Mouse (Mus musculus): ENCODE results near the gene Ncapd3.

Gene Ncapd3

DNA sequence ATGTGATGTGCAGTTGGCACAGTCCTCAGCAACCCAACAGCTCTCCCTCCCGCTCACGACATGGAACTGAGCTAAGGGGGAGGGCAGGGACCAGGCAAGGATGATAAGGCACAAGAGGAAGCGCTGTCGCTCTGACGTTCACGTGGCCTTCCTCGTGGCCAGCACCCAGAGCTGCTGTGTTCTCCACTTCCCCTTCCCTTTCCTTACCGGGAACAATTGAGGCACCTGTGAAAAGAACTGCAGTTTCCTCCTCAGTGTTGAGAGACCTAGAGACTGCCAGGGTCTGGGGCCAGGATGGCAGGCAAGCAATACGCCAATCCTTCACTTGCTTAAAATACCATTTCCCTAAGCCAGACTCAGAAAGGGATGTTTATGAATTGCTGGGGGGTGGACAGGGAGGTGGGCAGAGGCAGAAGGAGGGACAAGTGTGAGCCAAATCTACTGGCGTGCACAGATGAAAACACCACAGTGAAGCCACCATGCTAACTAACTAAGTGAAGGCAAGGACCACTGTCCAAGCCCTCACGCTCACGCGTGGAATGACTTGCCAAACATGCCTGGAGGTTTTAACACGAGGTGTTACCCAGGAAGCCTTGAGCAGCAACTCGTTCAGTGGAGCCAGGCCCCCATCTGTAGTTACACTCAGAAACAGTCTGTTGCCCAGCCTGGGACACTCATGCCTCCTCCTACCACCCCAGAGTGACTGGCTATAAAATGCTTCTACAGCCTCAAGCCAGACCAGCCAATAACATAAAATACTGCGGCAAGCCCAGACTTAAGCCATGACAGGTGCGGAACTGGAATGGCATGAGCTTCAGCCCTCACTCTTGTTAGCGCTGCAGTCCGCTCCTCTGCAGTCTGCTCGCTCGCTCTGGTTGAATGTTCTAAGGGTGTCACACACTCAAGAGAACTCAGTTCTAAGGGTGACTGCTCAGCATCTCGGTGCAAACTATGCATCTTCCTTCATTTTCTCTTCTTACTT lies 79.8 kb downstream of the Ncapd3 start:
- in situ Hi-C loops (cut with MboI; ENCODE audit: low pct_unique_long_range_greater_than_20kb in 1 of 2, low sequenced_read_pairs in 2 of 2, unreplicated experiment in 1 of 2), result no loop called here

DNA sequence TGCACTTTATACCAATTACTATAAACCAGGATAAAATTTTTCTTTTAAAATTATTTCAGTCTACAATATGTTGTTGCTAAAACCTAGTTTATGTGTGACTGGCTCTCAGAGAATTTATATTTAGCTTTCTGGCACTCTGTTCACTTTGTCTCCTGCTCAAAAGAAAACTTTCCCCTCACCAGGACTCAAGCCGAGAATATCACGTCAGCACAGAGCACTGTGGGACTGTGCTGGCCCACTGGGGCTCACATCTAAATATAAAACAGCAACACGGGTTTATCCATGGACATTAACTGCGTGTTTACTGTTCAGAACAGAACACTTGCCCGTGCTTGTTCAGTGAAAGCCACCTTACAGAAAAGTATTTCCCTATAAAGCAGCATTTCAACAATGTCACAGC lies 80.7 kb downstream of the Ncapd3 start:
- in situ Hi-C loops (cut with MboI; ENCODE audit: low pct_unique_long_range_greater_than_20kb in 1 of 2, low sequenced_read_pairs in 2 of 2, unreplicated experiment in 1 of 2), result no loop called here

DNA sequence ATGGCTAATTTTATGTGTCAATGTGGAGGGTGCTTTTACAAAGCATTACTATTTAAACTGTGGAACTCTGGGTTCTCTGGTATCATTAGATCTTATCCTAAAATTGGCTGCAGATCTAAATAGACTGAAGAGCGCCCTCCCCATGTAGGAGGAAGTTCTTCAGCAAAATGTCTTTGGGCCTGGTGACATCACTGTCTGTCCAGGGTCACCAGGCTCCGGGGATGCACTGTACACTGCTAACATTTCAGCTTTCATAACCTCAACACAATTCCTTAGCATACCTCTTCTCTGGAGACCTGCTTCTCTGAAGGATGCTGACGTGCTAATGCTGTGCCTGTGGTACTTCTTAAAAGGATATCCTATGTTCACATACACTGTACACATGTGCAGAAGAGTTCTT lies 81.8 kb downstream of the Ncapd3 start:
- in situ Hi-C loops (cut with MboI; ENCODE audit: low pct_unique_long_range_greater_than_20kb in 1 of 2, low sequenced_read_pairs in 2 of 2, unreplicated experiment in 1 of 2), result no loop called here

DNA sequence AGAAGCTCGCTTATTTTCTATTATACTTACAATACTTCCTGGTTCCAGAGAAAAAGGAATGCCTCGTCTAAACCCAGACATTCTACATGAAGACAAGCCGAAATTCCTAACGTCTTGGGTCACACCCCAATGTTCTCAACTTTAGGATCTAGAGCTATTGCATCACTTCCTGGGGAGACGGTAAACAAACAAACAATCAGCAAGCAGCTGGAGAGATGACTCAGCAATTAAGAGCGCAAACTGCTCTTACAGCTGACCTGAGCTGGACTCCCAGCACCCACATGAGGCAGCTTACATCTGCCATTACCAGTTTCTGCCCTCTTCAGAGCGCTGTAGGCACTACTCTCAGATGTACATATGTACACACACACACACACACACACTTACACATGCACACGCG lies 91.3 kb downstream of the Ncapd3 start:
- in situ Hi-C loops (cut with MboI; ENCODE audit: low pct_unique_long_range_greater_than_20kb in 1 of 2, low sequenced_read_pairs in 2 of 2, unreplicated experiment in 1 of 2), result no loop called here

DNA sequence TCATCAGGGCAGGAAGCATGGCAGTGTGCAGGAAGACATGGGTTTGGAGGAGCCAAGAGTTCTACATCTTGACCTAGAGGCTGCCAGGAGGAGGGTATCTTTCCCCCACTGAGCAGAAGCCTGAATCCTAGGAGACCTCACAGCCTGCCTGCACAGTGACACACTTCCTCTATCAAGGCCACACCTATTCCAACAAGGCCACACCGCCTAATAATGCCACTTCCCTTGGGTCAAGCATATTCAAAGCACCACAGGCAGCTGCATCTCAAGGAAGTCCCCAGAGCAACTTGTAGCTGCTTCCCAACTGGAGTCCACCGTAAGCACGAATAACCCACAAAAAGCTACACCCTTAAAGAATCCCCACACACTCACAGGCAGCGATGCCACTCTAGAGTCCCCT lies 92.1 kb downstream of the Ncapd3 start:
- in situ Hi-C loops (cut with MboI; ENCODE audit: low pct_unique_long_range_greater_than_20kb in 1 of 2, low sequenced_read_pairs in 2 of 2, unreplicated experiment in 1 of 2), result no loop called here

DNA sequence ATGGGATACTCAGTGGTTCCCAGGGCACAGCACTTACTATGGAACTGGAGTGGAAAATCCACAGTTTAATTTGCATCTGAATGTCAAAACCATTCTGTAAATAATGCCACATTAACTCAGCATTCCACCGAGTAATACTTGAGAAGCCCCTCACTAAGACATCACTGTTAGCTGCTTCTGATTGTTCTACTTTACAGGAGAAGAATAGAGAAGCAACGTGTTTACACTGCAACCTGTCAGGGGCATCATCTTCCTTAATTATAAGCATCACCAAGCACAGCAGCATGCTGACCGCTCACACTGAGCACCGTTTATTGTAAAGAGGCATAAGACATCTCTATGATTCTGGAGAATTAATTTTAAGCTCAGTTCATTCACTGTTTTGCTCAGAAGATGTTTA lies 93.0 kb downstream of the Ncapd3 start:
- in situ Hi-C loops (cut with MboI; ENCODE audit: low pct_unique_long_range_greater_than_20kb in 1 of 2, low sequenced_read_pairs in 2 of 2, unreplicated experiment in 1 of 2), result no loop called here

DNA sequence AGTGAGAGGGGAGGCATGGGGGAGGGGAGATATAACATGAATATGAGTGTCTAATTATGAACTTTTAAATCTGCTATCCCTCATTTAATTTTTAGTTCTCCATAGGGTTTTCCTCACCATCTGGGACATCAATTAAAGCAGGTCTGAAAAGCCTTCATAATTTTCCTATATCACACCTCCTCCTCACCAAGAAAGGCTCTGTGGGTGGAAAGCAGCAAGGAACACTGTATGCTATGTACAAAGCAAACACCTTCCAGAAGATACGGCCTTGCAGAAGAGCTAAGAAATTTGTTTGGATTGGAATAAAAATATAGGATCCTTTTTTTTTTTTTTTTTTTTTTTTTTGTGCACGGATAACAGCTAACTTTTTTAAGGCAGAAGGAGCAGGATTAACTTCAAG lies 94.0 kb downstream of the Ncapd3 start:
- in situ Hi-C loops (cut with MboI; ENCODE audit: low pct_unique_long_range_greater_than_20kb in 1 of 2, low sequenced_read_pairs in 2 of 2, unreplicated experiment in 1 of 2), result no loop called here

DNA sequence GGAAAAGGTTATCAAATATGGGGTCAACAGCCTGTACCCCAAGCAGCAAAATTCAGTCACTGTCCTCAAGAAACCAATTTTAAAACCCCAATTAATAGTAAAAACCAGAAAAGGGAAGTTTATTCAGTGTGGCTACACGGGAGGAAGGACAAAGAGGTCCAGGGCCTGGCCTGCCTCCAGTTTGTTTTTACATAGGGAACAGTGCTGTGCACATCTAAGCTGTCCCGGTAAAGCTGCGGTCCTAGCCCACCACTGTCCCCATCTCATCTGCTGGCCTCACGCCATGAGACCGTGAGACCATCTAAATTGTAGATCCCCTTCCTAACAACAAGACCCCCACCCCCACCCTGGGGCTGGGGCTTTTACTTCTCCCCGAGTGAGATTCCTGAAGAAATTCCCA lies 95.5 kb downstream of the Ncapd3 start:
- in situ Hi-C loops (cut with MboI; ENCODE audit: low pct_unique_long_range_greater_than_20kb in 1 of 2, low sequenced_read_pairs in 2 of 2, unreplicated experiment in 1 of 2), result no loop called here

DNA sequence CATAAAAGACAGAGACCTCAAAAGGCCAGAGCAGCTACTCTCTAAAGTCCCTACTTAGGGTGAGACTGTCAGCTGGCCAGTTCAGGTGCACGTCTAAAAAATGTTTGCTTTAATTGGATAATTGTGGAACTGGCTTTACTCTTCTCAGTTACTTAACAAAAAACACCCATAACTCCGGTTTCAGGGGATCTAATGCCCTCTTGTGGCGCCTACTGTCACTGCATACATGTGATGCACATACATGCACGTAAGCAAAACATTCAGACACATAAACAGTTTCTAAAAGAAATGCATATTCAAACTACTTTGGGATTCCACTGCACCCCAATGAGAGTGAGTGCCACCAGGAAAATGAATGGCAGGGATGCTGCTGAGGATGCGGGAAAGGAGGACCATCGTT lies 96.6 kb downstream of the Ncapd3 start:
- in situ Hi-C loops (cut with MboI; ENCODE audit: low pct_unique_long_range_greater_than_20kb in 1 of 2, low sequenced_read_pairs in 2 of 2, unreplicated experiment in 1 of 2), result no loop called here

DNA sequence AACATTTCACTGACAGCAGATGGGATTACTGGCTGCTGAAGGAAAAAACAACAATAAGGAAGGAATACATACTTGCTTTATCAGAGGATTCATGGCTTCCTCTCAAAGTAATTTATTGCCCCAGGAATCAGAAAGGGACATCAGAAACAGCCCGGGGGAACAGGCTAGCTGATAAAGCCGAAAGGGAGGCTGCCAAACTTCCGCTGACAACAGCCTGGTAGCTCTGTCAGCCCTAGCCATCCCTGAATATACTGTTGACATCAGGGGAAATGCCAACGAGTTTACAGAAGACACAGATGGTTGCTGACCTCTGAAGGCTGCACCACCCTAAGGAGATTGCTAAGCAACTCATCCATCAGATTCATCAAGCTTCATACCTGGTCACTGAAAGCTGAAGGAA lies 98.7 kb downstream of the Ncapd3 start:
- in situ Hi-C loops (cut with MboI; ENCODE audit: low pct_unique_long_range_greater_than_20kb in 1 of 2, low sequenced_read_pairs in 2 of 2, unreplicated experiment in 1 of 2), result no loop called here

DNA sequence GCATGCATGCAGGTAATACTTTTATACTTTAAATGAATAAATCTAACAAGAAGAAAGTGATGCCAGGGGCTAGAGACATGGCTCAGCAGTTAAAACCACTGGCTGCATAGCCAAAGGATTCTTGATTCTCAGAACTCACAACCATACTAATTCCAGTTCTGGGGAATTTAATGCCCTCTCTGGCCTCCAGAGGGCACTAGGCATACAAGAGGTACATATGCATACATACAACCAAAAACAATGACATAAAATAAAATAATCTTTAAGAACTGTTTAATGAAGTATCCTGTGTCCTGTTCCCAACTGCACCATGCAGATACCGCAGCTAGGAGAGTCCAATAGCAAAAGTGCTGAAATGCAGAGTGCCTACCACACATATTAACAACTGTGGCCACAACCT lies 104.4 kb downstream of the Ncapd3 start:
- in situ Hi-C loops (cut with MboI; ENCODE audit: low pct_unique_long_range_greater_than_20kb in 1 of 2, low sequenced_read_pairs in 2 of 2, unreplicated experiment in 1 of 2), result no loop called here

DNA sequence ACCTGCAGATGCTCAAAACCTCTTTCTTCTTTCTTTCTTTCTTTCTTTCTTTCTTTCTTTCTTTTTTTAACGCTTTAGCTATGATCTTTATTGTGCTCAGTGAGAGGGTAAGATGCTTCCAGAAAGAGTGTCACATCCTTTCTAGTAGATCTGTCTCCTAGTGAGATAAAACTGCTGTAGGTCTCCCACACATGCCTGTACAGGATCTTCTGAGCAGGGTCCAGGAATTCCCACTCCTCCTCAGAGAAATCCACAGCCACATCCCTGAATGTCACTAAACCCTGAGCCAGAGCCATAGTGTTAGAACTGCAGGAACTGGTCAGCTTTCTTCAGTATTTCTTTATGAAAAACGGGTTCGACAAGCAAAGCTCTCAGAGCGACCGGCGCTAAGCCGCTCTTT lies 105.4 kb downstream of the Ncapd3 start:
- in situ Hi-C loops (cut with MboI; ENCODE audit: low pct_unique_long_range_greater_than_20kb in 1 of 2, low sequenced_read_pairs in 2 of 2, unreplicated experiment in 1 of 2), result loop anchor here in 1 of 2 experiments (5.0 kb wide), 1 partner anchor 37 kb away; no protein-coding TSS in a partner anchor

DNA sequence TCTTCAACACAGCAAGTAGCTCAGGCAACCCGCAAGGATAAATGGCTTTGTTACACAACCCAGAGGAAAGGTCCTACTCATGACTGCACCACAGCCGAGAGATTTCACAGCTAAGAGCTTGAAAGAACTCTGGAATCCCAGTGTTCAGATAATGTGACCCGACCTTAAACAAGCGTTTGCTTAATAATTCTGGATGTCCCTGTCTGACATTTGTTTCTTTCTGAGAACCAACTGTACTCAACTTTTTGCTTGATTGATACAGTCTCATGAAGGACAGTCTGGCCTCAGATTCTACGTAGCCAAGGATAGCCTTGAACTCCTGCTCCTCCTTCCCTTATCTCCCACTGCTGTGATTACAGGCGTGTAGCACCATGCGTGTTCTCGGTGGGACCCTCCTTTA lies 106.7 kb downstream of the Ncapd3 start:
- in situ Hi-C loops (cut with MboI; ENCODE audit: low pct_unique_long_range_greater_than_20kb in 1 of 2, low sequenced_read_pairs in 2 of 2, unreplicated experiment in 1 of 2), result loop anchor here in 1 of 2 experiments (5.0 kb wide), 1 partner anchor 36 kb away; no protein-coding TSS in a partner anchor

DNA sequence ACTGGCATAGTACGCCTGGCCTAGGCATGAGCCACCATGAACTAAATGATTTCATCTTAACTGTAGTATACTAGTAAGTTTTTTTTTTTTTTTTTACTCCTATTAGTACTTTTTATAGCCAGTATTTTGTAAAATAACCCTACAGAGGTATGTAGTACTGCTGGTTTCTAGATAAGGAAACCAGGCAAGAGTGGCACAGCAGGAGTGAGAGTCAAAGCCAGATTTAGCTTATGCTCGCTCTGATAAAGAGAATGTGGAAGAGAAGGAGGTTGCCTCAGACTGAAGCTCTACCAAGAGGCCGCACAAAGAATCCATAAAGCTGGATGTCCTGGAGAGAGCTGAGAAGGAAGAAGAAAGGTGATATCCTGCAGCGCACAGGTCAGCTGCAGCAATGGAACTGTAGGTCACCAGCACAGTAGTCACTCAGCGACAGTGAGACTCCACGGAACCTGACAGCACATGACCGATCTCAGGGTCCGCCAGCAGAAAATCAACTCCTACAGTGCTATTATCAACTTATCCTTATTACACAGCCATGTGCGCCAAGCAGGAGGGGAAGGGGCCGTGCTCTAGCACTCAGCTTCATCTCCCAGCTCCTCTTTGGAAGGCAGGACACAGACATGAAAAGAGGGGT lies 110.6 kb downstream of the Ncapd3 start:
- in situ Hi-C loops (cut with MboI; ENCODE audit: low pct_unique_long_range_greater_than_20kb in 1 of 2, low sequenced_read_pairs in 2 of 2, unreplicated experiment in 1 of 2), result no loop called here

DNA sequence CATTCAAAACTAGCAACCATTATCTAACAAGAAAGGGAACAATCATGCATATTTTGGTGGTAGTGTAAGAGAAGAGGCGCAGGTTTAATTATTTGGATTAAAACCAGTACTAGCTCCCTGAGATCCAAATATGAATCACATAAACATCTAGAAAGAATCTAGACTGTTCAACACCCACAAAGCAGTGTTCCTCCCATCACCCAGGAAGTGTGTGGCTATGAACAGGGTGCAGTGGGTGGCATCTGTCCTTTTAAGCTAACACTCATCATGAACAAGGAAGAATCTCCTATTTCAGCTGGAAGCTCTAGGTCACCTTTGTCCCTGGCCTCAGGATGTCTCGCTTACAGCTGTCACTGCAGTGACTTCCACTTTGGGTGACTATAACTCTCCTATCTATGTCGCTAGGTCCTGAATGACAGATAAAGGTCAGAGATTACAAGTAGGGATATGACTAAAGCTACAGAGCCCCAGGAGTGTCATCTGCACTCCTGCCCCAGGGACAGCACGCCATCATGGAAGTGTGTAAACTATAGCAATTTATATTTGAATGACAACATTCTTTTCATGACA lies 114.4 kb downstream of the Ncapd3 start:
- in situ Hi-C loops (cut with MboI; ENCODE audit: low pct_unique_long_range_greater_than_20kb in 1 of 2, low sequenced_read_pairs in 2 of 2, unreplicated experiment in 1 of 2), result no loop called here
